Mouse (Mus musculus): Measurements from ENCODE around the gene Abi2. TPM values are rescaled to one million over a fixed set of nuclear protein-coding genes. Genes with fewer than 3 reads are reported as not detected.

Abi2 gene
- 4.5 and 6.0 TPM in 2 replicates for polyA plus RNA-seq (2012; rRNA removed)

DNA sequence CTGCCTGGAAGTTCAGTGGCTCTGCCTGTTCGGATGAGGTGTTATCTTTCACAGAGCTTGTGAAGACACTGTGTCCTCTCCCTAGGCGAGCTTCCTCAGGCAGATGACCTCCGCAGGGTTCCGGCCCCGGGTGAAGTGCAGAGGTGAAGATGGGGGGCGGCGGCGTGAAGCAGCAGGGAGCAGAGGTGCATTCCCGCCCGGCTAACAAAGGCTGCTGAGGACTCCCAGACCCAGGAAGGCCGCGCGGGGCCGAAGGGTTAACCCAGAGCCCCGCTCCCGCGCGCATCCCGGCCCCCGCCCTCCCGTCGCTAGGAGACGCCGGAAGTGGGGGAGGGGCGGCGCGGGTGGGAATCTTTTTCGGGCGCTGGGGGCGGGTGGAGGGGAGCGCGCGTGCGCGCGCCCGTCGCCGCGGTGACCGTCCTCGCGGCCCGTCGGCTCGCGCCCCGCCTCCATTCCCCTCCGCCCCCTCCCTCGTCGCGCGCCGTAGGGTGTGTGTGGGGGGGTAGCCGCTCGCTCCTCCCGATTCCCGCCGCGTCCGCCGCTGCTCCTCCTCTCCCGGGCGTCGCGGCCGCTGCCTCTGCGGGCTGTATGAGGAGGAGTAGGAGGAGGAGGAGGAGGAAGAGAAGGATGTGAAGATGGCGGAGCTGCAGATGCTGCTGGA is at the start of gene Abi2:
Abi2 (plus strand) TSS at position 452 of the 661 bp plus-strand sequence.
- Histone ChIP-seq H3K4me1 (replicated peaks; ENCODE audit: control insufficient read depth, insufficient read depth, low read length) (no peaks in the 10 kb centered on the region; the same call in 1 of the 2 replicates), H3K4me3 (ENCODE audit: control insufficient read depth, insufficient read depth, low read length) (peak within 1 kb of the TSS; percentile 85), H3K27me3 (ENCODE audit: control insufficient read depth, insufficient read depth, low read length) (no peaks in the 10 kb centered on the region), H3K36me3 (ENCODE audit: control insufficient read depth, insufficient read depth, low read length) (no peaks in the 10 kb centered on the region), H3K27ac (ENCODE audit: control insufficient read depth, insufficient read depth, low read length) (no peak within 1 kb of the TSS)
- DNase-seq: peak; percentile 80
- 0 out of 2 replicates have a peak, but pooled peaks have one; percentile 15 for TF ChIP-seq POLR2A (IDR thresholded peaks at IDR 0.05; ENCODE audit: control insufficient read depth, extremely low read depth, insufficient read depth, low read length, poor library complexity)
- TF ChIP-seq CTCF (IDR thresholded peaks at IDR 0.05; ENCODE audit: borderline replicate concordance, control insufficient read depth, extremely low read depth, insufficient read depth, low read length, poor library complexity): 0 out of 2 replicates have a peak, but pooled peaks have one; percentile 7
- under 1% methylated on average over 60 of the region's 69 CpGs for WGBS

DNA sequence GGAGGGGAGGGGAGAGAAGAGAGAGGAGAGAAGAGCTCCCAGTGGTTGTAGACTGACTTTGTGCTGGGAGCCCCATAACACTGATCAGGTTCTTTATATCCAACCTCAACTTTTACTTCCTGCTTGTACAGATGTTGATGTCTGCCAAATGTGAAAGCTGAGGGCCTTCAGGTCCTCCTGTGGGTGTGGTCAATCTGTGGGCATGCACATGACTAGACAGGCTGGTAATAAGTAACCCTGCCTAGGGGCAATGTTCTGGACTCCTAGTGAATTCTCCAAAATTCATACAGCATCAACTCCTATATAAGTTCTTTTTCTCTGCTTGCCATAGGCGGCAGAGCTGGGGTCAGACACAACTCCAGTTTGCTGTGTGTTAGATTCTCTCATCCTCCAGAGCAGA is 47.8 kb upstream of the Abi2 start:
- Histone ChIP-seq H3K4me3 (ENCODE audit: control insufficient read depth, insufficient read depth, low read length) (no peak overlapping the region), H3K27ac (ENCODE audit: control insufficient read depth, insufficient read depth, low read length) (no peak overlapping the region), H3K4me1 (replicated peaks; ENCODE audit: control insufficient read depth, insufficient read depth, low read length) (no peaks in the 10 kb centered on the region), H3K36me3 (ENCODE audit: control insufficient read depth, insufficient read depth, low read length) (no peaks in the 10 kb centered on the region), H3K27me3 (ENCODE audit: control insufficient read depth, insufficient read depth, low read length) (no peaks in the 10 kb centered on the region)
- 100% methylated on average over 1 of the region's 1 CpGs for WGBS
- no peak for TF ChIP-seq CTCF (IDR thresholded peaks at IDR 0.05; ENCODE audit: borderline replicate concordance, control insufficient read depth, extremely low read depth, insufficient read depth, low read length, poor library complexity)
- no peak for TF ChIP-seq POLR2A (IDR thresholded peaks at IDR 0.05; ENCODE audit: control insufficient read depth, extremely low read depth, insufficient read depth, low read length, poor library complexity)
- no peak for DNase-seq

DNA sequence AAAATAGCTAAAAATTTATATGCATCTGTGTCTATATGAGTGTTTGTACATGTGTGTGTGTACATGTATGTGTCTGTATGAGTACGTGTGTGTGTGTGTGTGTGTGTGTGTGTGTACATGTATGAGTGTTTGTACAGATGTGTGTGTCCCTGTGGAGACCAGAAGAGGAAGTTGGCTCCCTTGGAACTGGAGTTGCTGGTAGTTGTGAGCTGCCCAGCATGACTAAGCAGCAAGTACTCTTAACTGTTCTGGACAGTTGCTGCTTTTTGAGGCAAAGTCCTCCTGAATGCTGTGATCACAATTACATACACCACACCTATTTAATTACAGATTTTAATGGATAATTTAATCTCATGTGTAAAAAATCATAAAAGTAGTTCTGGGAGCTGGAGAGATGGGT is 32.9 kb upstream of the Abi2 start:
- TF ChIP-seq CTCF (IDR thresholded peaks at IDR 0.05; ENCODE audit: borderline replicate concordance, control insufficient read depth, extremely low read depth, insufficient read depth, low read length, poor library complexity) (no peak), POLR2A (IDR thresholded peaks at IDR 0.05; ENCODE audit: control insufficient read depth, extremely low read depth, insufficient read depth, low read length, poor library complexity) (no peak)
- Histone ChIP-seq H3K27ac (ENCODE audit: control insufficient read depth, insufficient read depth, low read length) (no peak overlapping the region), H3K27me3 (ENCODE audit: control insufficient read depth, insufficient read depth, low read length) (no peaks in the 10 kb centered on the region), H3K4me1 (replicated peaks; ENCODE audit: control insufficient read depth, insufficient read depth, low read length) (no peaks in the 10 kb centered on the region), H3K4me3 (ENCODE audit: control insufficient read depth, insufficient read depth, low read length) (no peak overlapping the region), H3K36me3 (ENCODE audit: control insufficient read depth, insufficient read depth, low read length) (no peaks in the 10 kb centered on the region)
- 86% methylated on average over 1 of the region's 1 CpGs for WGBS
- DNase-seq: no peak

GRCm38 (mm10) chr1:60381910-60382309 is 27.5 kb upstream of the Abi2 start:
- no peak overlapping the region for H3K27ac ChIP-seq (ENCODE audit: control insufficient read depth, insufficient read depth, low read length)
- no peak for DNase-seq
- no peaks in the 10 kb centered on the region for H3K36me3 ChIP-seq (ENCODE audit: control insufficient read depth, insufficient read depth, low read length)
- no peak for TF ChIP-seq CTCF (IDR thresholded peaks at IDR 0.05; ENCODE audit: borderline replicate concordance, control insufficient read depth, extremely low read depth, insufficient read depth, low read length, poor library complexity)
- TF ChIP-seq POLR2A (IDR thresholded peaks at IDR 0.05; ENCODE audit: control insufficient read depth, extremely low read depth, insufficient read depth, low read length, poor library complexity): no peak
- WGBS: 97% methylated on average over 3 of the region's 3 CpGs
- H3K4me1 ChIP-seq (replicated peaks; ENCODE audit: control insufficient read depth, insufficient read depth, low read length): no peaks in the 10 kb centered on the region
- H3K4me3 ChIP-seq (ENCODE audit: control insufficient read depth, insufficient read depth, low read length): no peak overlapping the region
- no peaks in the 10 kb centered on the region for H3K27me3 ChIP-seq (ENCODE audit: control insufficient read depth, insufficient read depth, low read length)

DNA sequence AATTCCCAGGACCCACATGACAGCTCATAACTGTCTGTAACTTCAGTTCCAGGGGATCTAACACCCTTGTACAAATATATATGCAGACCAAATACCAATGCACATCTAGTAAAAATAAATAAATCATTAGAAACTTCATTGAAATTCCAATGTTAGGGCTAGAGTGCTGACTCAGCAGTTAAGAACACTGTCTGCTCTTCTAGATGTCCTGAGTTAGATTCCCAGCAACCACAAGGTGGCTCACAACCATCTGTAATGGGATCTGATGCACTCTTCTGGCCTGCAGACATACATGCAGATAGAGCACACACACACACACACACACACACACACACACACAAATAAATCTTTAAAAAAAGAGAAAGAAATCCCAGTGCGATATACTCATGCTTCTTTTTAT is 4.6 kb upstream of the Abi2 start:
- TF ChIP-seq POLR2A (IDR thresholded peaks at IDR 0.05; ENCODE audit: control insufficient read depth, extremely low read depth, insufficient read depth, low read length, poor library complexity) (no peak), CTCF (IDR thresholded peaks at IDR 0.05; ENCODE audit: borderline replicate concordance, control insufficient read depth, extremely low read depth, insufficient read depth, low read length, poor library complexity) (no peak)
- Histone ChIP-seq H3K4me1 (replicated peaks; ENCODE audit: control insufficient read depth, insufficient read depth, low read length) (no peaks in the 10 kb centered on the region; the same call in 1 of the 2 replicates), H3K36me3 (ENCODE audit: control insufficient read depth, insufficient read depth, low read length) (no peaks in the 10 kb centered on the region), H3K4me3 (ENCODE audit: control insufficient read depth, insufficient read depth, low read length) (no peak overlapping the region), H3K27me3 (ENCODE audit: control insufficient read depth, insufficient read depth, low read length) (no peaks in the 10 kb centered on the region), H3K27ac (ENCODE audit: control insufficient read depth, insufficient read depth, low read length) (no peak overlapping the region)
- peak; percentile 16 for DNase-seq
- WGBS: 95% methylated on average over 1 of the region's 1 CpGs

- Histone ChIP-seq H3K4me1 (replicated peaks; ENCODE audit: control insufficient read depth, insufficient read depth, low read length) (no peaks in the 10 kb centered on the region; the same call in 1 of the 2 replicates), H3K36me3 (ENCODE audit: control insufficient read depth, insufficient read depth, low read length) (no peaks in the 10 kb centered on the region), H3K27ac (ENCODE audit: control insufficient read depth, insufficient read depth, low read length) (no peak overlapping the region), H3K4me3 (ENCODE audit: control insufficient read depth, insufficient read depth, low read length) (no peak overlapping the region; the same call in 1 of the 2 replicates), H3K27me3 (ENCODE audit: control insufficient read depth, insufficient read depth, low read length) (no peaks in the 10 kb centered on the region)
- no peak for DNase-seq
- 32% methylated on average over 13 of the region's 13 CpGs for WGBS
- TF ChIP-seq CTCF (IDR thresholded peaks at IDR 0.05; ENCODE audit: borderline replicate concordance, control insufficient read depth, extremely low read depth, insufficient read depth, low read length, poor library complexity): no peak
- no peak for TF ChIP-seq POLR2A (IDR thresholded peaks at IDR 0.05; ENCODE audit: control insufficient read depth, extremely low read depth, insufficient read depth, low read length, poor library complexity)
Measured at GRCm38 (mm10) chr1:60408501-60409167, 785 bp upstream of the Abi2 start.
